Mouse (Mus musculus) neutrophil, adult 5-6 weeks (primary cell): Measurements from ENCODE around the gene Prpf40a. TPM values are rescaled to one million over a fixed set of nuclear protein-coding genes. Genes with fewer than 3 reads are reported as not detected.
A peak's percentile ranks its signal among the peaks of the same experiment; 100 is the strongest.

Experiments used
- ATAC-seq: fragments of 151-379, 151-347 bp; 2 replicates; pipeline ENCODE4 v1.8.0; 2017; ENCODE audit warnings: mild to moderate bottlenecking, moderate TSS enrichment; ENCODE audit not compliant: insufficient number of reproducible peaks, poor library complexity, low FRiP score, severe bottlenecking; ENCODE audit errors: extremely low read depth
- total RNA-seq: library from RNA; stranded (forward); fragments of 200-1000 nt; gene quantifications from 2 replicates; pipeline ENCODE4 v1.2.3, GENCODE M21; 2017

Prpf40a gene
- total RNA-seq, result 109 and 120 TPM in 2 replicates

GRCm38 (mm10) chr2:53190684-53191511 lies at the start of gene Prpf40a:
Prpf40a (minus strand) TSS chr2:53191284.
- peak; percentile 90 for ATAC-seq

DNA sequence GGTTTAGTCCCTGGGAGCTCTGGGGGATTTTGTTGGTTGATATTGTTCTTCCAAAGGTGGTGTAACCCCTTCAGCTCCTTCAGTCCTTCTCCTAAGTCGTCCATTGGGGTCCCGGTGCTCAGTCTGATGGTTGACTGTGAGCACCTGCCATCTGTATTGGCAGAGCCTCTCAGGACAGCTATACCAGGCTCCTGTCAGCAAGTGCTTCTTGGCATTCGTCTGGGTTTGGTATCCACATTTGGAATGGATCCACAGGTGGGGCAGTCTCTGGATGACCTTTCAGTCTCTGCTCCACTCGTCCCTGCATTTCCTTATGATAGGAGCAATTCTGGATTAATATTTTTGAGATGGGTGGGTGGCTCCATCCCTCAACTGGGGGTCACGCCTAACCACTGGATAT lies 31.2 kb upstream of the Prpf40a start:
- ATAC-seq, result no peak

DNA sequence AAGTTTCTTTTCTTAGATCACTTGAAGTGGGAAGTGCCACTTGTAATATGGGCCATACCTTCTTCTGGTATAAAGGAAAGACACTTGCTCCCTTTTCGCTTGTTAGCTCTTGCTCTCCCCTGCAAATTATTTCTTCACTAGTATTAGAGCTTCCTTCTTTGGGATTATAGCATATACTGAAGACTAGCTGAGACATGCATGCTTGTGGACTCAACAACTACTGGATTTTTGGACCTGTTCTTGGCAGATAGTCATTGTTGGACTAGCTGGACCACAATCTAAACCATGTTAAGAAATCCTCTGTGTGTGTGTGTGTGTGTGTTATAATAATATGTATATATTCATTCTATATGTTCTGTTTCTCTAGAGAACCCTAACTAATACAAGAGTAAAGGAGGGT lies 22.4 kb upstream of the Prpf40a start:
- ATAC-seq, result no peak

DNA sequence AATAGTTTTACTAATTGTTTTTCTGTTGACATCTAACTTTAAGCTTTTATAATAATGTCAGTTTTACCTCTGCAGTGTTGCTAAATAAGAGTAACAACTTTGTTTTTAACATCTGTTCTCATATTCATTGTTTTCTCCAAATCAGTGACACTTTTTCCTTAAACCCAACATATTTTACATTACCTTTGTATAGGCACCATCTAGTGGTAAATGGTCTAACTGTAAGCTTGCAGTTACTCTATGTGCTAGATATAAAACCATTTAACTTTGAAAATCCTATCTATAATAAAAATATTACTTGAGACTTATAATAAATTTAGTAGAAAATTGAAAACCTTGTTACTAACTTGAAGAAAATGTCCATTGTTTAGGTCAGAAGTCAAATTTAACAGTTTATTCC lies 15.7 kb upstream of the Prpf40a start:
- ATAC-seq, result no peak

DNA sequence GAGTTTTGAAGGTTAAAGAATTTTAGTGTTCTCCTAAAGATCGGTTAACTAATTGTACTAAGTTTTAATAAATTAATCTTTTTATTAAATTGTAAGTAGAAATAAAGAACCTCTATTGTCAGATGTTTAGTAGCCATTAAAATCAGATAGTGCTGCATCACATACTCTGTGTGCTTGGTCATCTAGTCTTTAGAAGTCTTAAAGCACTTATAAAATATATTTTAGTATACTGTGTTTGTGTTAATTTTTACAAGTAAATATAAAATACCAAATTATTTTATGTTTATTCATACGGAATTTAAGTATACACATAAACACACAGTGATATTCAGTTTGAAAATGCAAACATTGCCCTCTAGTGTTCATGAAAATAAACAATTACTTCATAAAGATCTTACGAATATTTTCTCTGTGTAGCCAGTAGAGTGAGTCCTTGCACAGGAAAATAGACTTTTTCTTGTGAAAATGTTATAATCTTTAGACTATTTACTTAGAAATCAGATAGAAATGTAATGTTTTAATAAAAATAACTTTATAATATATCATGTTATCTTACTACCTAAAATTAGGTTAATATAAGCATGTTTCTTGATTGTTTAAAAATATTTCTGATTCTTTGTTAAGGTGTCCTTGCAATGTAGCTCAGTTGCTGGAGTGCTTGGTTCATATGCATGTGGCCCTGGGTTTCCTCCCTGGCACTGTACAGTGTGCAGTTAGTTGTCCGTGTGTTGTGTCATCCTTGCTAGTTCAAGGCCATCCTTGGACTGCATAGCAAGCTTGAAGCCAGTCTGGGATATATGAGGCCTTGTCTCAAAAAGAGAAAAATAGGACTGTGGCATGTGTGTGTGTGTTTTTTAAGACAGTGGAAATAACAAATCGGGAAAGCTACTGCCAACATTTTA lies 13.5 kb upstream of the Prpf40a start:
- ATAC-seq, result peak; percentile 26; the same call in 1 of the 2 replicates

DNA sequence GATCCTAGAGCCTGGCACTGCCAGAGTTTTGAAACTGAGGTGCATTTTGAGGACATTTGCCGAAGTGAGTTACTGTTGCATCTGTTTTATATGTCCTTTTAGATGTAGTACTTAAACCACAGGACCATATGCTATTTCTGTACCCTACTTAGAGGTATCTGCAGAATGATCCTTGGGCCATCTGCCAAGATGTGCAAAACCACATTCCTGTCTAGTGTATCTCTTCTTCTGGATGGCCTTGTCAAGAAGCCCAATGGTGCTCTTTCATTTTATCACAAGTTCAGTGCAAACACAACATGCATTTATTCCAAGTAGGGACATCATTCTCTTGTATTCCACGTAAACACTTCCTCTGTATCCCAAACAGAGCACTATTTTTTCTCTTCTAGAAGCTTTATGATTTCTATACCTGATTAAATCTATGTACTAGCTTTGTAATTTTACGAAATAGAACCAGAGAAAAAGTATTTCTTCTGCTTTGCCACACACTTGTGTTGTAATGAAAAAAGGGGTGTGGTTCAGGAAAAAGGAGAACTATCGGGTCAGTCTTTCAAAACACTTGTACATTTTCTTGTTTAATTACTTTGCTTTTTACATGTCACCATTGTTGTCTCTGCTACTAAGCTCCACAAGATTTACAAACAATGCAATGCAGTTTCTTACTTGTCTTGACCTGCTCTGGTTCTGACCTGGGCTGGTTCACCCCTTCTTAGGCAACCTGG lies 9.2 kb upstream of the Prpf40a start:
- peak; percentile 60; the same call in 1 of the 2 replicates for ATAC-seq

DNA sequence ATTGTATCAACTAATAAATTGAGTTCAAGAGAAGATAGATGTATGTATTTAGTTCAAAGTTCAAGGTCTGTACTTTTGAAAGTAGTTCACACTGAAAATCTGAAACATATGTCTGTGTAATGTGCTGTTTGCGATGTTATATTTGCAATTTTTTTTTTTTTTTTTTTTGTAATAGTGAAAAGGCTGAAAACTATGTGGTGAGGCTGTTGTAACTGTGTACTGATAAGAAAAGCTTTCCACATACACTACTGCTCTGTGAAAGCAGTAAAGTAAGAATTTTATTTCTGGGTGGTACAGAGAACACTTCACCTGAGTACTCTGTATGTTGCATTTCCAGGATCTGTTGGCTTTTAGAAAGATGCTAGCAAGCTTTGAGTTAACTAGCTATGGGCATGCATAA lies 8.1 kb upstream of the Prpf40a start:
- ATAC-seq, result no peak

DNA sequence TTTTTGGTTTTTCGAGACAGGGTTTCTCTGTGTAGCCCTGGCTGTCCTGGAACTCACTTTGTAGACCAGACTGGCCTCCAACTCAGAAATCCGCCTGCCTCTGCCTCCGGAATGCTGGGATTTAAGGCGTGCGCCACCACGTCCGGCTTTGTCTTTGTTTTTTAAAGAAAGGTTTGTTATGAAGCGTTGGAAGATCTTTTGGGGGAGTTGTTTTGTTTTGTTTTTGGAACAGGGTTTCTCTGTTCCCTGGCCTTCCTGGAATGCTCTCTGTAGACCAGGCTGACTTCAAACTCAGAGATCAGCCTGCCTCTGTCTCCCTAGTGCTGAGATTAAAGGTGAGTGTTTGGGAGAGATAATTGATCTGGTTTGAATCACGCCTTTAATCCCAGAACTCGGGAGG lies 5.3 kb upstream of the Prpf40a start:
- ATAC-seq, result no peak

DNA sequence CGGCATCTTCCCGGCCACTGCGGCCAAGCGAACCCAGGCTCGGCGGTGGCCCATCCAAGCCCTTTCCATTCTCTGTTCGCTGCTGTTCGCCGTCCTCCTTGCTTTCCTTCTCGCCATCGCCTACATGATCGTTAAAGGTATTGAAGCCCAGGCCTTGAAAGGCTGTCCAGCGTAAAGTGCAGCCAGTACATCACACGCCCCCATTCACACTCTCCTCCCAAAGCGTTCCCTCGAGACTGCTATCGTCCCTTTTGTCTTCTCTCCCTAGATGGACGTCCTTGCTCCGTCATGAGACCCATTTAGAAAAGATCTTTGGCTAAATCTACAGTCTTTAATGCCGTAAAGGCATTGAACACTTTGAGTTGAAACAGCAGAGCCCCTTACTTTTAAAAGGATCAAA lies 1.3 kb upstream of the Prpf40a start:
- ATAC-seq, result no peak

DNA sequence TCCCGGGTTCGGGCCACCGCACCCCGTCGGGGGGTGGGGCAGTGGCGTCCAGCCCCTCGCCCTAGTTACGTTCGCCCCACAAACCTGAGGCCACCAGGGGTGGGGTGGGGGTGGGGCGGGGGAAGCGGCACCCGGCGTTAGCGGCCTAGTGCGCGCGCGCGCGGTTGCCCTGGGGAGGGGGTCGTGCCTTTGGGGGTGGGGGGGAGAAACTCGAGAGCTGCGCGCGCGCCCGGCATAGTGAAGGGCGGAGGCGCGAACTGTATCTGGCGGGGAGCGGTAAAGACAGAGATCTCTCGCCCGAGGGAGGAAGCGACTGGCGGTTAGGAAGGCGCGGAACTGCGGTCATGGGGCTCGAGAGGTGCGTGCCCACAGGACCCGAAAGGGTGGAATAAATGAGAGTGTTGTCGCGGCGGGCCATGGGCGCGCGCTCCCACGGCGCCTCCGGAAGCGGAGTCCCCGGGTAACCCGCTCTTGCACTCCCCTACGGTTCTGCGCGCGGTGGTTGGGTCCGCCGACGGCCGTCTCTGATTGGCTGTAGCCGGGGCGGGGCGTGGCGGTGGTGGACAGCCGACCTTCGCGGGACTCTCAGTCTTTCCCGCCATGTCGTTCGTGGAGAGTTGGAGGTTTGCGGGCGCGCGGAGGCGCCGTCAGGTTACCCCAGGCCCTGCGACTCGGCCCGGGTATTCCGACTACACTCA lies 588 bp upstream of the Prpf40a start, which contains the start of gene Arl6ip6:
Arl6ip6 (plus strand) TSS at position 204 of the 698 bp plus-strand sequence.
- peak; percentile 81 for ATAC-seq

DNA sequence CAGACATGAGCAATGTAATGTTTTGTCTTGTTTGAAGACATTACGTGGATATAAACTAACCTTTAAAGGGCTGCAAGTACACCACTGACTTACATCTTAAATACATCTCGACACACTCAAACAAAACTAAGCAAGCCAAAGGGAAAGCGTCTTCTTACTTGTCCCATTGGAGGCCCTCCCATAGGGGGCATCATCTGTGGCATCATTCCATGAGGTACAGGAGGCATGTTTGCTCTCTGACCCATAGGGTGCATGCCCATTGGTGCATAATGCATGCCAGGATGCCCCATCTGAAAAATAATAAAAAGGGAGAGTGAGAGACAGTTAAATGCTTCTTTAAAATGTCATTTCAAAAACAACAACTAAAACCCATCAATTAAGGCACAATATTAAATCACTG lies 1.3 kb downstream of the Prpf40a start:
- no peak for ATAC-seq

DNA sequence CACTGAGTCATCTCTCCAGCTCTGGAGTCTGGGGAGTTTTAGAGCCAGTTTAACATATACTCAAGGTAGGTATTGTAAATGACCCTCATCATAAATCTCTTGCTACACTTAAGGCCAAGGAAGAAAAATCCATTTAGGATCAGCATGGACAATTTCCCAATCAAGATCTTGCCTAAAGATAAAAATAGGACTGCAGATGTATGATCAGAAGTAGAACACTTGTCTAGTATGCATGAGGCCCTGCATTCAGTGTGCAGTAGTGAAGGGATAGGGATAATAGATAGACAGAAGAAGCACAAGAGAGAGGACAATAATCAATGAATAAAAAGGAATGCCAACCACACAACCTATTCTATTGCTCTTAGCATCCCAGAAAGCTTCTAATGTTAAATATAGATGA lies 11.2 kb downstream of the Prpf40a start:
- ATAC-seq, result no peak

DNA sequence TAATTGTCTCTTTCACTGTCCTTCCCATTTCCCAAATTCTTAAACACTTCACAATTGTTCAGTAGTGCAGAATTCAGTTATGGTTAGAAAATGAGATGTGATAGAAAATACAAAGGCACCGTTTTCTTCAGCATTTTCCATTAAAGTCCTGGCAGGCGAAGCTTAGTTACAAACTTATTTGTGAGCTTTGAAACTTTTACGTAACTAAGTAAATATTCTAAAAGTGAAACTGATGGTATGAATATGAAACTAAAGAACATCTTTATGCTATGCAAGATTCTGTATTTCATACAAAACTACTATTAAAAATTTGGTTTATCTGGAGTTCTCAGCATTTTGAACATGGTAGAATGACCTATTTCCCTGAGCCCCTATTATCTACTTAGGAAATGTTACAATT lies 12.1 kb downstream of the Prpf40a start:
- ATAC-seq, result no peak

GRCm38 (mm10) chr2:53173966-53174365 lies 17.1 kb downstream of the Prpf40a start:
- no peak for ATAC-seq

GRCm38 (mm10) chr2:53146852-53147251 lies 44.2 kb downstream of the Prpf40a start:
- no peak for ATAC-seq

DNA sequence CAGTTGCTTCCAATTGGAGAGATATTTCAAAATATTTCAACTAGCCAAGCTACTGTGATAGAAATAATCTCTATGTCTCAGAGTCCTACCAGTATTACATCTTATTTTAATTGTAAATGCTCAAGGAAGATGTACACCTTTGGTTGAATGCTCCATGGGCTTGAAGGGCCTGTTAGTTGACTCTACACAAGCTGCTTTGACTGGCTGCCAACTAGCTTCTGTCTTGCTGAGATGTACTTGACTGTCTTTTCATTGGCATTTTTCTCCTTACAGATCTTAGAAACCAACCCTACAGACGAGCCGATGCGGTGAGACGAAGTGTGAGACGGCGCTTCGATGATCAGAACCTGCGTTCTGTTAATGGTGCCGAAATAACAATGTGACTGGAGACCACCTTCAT lies 59.5 kb downstream of the Prpf40a start:
- no peak for ATAC-seq

DNA sequence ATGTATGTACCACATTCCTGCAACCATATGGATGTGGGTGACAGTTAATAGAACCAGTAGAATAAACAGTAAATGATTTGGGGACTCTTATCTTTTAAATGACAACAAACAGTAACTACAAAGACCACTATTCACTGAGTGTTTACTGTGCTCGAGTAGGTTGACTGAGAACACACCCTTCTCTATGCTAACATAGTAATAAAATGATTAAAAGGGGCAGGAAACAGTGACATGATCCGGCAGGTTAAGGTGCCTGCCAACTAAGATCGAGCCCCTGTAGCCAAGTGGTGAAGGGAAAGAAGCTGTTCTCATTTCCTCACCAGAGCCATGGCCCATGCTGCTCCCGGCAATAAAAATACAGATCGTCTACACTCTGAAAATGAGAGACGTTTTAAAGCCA lies 62.0 kb downstream of the Prpf40a start:
- ATAC-seq, result no peak

GRCm38 (mm10) chr2:53125998-53126397 lies 65.1 kb downstream of the Prpf40a start:
- no peak for ATAC-seq

GRCm38 (mm10) chr2:53121797-53122196 lies 69.3 kb downstream of the Prpf40a start:
- 0 out of 2 replicates have a peak, but pooled peaks have one; percentile 19 for ATAC-seq
